Mouse (Mus musculus) cerebellum, adult 11 months (tissue): ENCODE data around the gene Kel.

Source experiments
- DNase-seq: peaks from one replicate; pipeline ENCODE4 v3.0.0; 2022

Kel gene

DNA sequence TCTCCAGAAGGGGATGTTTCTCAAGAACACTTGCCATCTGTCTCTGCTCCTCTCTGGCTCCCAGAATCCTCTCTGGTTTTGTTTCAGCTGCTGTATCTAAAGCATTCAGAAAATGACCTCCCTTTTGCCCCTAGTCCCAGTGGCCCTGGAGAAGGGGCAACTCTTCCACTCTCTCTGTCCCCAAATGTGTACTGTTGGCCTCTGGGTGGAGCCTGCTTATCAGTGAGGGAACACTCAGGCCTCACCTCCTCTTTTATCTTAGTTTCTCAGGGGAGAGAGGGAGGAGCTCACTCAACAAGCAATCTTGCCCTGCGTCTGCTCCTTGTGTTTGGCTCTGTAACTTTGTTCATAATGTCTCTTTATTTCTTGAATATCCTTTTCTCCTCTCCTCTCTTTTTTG lies at the start of gene Kel:
Gene Kel (minus strand): TSS at position 217 of the 400 bp plus-strand sequence.
- no peak for DNase-seq

DNA sequence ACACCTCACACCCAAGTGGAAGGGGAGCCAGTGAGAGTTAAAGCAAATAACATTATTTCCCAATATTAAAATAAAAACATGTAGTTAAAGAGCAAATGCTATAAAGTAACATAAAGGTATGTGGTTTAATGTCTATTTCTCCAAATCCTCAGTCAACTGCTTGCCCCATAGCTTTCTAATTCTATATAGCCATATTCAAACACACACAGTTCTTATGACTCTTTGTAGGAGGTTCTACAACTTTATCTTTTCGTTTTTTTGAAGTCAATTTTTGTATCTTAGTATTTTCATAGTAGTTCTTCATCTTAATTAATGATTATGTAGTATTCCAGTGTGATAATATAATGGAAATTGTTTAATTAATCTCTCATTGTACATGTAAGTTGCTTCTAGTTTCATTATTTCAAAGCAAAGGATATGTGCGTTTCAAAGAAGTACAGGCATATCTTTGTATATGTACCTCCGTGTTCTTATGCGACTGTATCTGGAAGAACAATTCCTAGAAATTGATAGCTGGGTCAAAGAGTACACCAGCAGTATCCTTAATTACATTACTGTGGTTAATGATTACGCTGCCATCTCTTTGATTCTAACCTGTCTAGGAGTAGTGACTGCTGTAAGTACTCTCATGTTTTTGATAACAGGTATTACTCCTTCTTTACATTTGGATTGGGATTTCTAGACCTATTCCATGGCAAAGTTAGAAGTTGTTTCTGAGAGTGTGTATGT lies 40.7 kb upstream of the Kel start:
- no peak for DNase-seq

DNA sequence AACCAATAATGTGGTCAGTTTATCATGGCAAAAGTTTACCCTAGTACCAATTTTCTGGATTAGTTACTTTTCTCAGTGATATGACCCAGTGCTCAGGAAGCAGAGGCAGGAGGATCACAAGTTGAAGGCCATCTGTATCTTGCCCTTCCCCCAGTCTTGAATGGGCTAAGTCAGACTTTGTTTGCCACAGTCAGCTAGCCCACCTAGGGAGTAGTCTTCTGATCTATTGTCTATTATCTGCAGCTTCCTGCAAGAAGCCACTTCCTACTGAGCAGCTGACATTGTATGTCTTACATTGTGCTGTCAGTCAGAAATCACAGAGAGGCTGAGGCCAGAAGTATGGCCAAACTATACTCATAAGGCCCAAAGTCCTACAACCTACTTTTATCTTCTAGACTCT lies 37.0 kb upstream of the Kel start:
- DNase-seq: no peak

DNA sequence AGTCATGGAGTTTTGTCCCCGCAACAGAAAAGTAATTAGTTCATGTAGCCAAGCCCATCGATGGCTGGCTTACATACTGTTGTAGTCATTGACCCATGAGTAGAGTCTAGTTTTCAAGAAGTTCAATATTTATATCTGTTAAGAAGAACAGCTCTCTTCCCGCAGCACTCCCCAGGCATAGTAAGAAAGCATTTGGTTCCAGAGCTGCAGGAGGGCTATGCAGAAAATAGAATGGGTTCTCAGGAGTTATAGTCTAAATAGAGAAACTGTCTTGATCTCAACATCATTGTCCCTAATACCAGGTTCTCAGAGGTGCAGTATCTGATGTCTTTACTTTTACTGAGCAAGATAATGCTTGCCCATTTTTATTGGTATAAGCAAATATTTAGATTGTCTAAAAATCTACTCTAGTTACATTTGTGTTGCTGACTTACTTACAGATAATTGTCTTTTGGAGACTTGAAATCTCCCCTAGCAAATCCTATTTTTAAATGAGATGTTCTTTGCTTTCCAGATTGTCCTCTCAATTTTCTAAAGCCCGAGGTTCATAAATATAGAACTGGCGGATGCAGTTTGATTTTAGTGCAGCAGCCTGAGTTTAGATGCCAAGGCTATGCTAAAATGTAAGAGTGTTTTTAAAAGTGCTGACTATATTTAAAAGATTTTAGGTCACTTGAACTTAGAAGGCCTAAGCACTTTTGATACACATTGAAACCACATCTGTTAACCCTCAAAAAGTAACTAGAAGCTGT lies 30.8 kb upstream of the Kel start:
- no peak for DNase-seq

DNA sequence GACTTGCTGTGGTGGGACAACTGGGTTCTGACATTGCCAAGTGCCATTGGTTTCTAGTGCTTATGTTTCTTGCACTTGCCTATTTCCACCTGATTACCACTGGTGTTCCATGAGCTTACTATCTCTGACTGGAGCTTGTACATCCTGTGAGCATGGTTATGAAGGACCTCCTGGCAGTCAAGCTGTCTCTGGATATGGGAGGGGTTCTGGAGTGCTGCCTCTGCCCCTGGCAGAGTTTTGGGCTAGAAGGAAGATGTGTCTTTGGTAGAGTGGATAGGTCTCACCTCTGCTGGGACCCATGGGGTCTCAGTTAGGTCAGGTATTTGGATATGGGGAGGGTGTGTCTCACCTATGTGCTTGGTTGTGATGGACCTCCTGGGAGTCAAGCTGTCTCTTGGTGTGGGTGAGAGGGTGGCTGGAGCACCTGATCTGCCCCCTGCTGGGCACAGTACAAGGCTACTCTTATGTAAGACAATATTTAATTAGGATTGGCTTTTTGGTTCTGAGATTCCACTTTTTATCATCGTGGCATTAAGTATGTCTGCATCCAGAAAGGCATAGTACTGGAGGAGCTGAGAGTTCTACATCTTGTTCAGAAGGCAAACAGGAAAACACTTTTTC lies 24.0 kb upstream of the Kel start:
- no peak for DNase-seq

DNA sequence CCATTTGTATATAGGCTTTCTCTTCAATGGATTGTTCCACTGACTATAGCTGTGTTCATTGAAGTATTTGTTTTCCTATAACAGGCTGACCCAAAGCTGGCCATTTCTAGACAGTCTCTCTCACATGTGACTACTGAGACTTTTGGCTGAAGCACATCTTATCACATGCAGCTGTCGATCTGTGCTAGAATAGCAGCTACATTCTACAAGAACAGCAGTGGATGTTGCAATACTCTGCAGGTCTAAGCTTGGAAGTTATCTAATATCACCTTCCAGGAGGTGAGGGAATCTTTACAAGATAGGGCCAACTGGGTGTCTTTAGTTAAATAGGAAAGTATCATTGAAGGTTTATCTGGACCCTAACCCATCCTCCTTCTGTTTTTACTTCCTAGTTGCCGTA lies 17.3 kb upstream of the Kel start:
- no peak for DNase-seq

DNA sequence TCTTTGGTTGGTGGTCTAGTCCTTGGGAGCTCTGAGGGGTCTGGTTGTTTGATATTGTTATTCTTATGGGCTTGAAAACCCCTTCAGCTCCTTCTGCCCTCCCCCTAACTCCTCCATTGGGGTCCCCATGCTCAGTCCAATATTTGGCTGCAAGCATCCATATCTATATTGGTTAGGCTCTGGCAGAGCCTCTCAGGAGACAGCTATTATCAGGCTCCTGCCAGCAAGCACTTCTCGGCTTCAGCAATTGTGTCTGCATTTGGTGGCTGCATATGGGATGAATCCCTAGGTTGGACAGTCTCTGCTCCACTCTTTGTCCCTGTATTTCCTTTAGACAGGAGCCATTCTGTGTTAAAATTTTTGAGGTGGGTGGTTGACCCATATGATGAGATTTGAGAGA lies 6.1 kb upstream of the Kel start:
- no peak for DNase-seq

DNA sequence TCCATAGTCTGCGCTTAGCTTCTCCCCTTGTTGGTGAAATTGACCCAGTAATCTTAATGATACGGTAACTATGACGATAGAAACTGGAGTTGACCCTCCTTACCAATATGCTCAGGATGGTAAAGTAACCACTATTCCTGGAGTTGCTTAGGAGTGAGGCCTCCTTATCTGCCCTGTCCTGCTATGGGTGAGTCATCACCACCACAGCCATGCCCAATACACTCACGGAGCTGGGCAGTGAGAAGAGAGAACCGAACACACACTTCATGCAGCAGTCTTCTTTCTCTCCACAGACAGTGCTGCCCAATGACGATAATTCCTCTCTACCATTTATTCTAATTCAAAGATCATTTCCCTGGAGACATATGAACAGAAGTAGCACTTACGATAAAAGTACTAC lies 2.1 kb upstream of the Kel start:
- no peak for DNase-seq

DNA sequence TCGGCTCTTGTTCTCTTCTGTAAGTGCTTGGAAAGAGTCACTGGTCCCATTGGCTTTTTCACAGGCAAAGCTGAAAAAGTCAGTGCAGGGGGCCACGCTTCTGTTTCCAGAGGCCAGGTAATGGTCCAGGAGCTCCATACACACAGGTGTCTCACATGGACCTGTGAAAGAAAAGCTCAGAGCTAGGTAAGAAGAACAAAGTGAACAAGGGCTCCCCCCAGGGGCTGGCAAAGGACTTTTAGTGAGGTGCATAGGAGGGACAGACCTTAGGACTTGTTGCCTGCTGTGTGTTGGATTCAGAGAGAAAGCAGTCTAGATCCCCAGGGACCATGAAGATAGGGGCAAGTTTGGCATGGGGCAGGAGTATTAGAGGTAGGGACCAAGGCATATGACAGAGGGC lies 1.2 kb downstream of the Kel start:
- no peak for DNase-seq

DNA sequence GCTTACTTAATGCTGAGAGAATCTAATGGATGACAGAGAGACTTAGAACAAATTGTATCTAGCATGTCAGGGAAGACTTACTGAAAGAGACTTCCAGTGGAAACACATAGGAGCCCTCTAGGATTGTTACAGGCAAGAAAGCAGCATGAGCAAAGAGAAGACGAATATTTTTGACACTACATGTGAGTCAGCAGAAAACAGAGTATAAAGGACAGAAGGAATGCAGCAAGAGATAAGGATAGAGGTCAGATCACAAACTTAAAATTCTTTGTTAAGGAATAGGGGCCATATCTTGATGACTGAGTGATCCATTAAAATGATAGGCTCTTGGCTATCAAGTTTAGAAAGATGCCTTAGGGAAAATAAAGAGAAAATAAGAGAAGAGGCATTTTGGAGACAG lies 2.9 kb downstream of the Kel start:
- no peak for DNase-seq

DNA sequence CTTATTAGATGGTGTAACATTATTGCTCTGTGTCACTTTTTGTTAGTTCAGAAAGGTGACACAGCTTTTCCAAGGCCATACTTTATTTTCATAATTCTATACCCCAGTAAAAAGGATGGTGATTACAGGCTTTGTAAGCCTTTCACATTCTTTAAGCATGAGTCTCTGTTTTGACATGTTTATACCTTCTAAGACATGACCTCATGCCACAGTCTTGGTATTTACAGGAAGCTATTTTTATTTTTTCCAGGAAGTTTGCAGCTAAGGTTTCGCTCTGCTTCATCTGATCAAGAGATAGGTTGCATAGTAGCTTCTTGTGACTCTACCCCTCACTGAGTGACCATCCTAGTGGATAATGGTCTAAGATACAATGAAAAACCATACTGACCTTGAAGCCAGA lies 9.7 kb downstream of the Kel start:
- DNase-seq: no peak

DNA sequence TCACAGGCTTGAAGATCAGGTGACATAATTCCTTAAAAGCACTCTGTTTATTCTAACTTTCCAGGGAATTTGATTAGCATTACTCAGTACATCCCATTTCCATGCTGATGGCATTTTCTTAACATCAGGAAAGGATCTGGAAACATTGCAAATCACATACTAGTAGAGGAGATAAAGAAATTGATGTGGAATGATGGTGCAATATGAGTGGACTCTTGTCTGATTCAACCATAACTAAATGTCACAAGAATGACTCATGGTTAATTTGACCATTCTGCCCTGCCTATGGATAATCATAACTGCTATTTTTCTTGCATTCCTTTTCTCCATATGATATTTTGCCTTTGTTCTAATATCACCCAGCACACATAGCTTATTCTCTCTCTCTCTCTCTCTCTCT lies 11.9 kb downstream of the Kel start:
- DNase-seq: no peak

DNA sequence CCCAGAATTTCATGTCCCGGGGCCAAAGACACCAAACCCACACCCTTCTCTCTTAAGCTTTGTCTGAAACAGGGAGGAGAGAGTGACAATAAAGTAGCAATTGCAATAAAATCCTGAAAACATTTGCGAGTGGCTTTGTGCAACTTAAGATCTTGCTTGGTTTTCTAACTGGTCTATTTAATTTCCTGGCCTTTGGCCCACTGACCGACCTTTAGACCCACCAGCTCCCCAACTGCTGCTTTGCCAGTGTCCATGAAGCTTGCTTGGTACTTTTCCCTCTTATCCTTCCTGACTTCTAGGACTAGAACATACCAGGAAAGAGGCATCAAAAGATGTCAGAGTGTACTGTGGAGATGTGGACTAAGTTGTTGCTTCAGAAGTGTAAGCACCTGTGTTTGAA lies 18.5 kb downstream of the Kel start:
- no peak for DNase-seq

DNA sequence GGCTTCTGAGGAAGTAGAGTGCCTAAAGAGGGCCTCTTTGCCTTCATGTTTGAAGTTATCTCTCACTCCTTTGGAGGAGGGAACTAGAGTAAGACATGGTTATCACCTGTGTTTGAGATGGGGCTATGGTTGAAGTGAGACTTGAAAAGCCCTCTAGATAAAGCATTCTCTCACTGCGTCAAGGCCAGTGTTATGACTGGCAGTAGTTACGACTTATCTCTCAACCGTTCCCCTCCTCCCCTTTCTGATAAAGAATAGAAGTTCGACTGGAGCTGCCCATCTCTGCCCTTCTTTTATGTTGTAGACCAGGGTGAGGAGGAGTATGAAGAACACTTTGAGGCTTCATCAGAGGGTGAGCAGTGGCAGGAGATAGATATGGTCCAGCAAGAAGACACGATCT lies 19.2 kb downstream of the Kel start:
- DNase-seq: no peak

DNA sequence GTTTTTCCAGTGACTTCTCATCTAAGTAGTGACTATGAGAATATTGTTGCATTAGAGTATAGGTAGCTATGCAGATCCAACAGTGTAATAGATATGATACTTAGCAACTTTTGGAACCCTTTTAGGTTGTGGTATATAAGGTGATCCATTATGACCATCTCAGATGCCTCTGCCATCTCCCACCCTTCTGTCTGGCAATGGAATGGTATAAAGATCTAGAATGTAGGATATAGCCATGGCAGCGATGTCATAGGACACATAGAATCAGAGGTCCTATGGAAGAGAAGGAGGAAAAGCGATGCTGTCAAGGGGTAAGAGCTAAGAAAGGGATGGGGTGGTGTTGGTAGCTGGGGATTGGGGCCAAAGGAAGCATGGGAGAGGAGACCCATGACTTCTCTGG lies 20.0 kb downstream of the Kel start, which contains the start of gene Llcfc1:
Gene Llcfc1 (plus strand): TSS at position 301 of the 400 bp plus-strand sequence.
- no peak for DNase-seq

DNA sequence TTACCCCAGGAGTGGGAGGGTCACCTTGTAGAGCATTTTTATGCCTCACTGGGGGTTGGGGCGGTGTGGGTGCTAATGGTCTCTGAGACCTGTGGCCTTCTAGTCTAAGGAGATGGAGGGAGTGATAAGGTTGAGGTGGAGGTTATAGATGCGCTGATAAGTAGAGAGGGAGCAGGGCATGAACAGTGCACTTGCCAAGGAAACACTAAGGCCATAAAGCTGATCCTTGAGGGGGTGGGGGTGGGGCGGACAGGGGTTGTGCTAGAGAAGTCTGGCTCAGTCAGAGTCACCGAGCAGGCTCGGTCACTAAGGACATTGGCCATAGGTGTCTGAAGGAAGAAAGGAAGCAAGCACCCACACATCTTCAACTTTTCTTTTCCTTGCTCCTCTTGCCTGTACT lies 22.5 kb downstream of the Kel start:
- no peak for DNase-seq

DNA sequence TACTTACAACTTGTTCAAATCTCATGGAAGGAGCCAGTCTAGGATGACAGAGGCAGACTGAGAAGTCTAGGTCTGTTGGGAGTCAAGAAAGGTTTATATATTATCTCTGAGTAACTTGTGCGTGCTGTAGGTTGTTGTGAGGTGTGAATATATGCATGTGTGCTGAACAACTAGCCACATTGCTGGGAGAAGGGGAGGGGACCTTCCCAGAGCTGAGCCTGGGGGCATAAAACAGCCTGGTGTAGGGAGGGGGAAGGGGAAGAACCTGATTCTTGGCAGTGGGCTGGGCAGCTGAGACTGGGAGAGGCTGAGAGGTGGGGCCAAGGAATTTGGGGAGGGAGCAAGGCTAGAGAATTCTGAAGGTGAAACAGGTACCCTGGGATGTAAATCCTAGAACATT lies 23.5 kb downstream of the Kel start, which contains the start of gene Trpv5:
Gene Trpv5 (minus strand): TSS at position 101 of the 400 bp plus-strand sequence.
- DNase-seq: no peak

DNA sequence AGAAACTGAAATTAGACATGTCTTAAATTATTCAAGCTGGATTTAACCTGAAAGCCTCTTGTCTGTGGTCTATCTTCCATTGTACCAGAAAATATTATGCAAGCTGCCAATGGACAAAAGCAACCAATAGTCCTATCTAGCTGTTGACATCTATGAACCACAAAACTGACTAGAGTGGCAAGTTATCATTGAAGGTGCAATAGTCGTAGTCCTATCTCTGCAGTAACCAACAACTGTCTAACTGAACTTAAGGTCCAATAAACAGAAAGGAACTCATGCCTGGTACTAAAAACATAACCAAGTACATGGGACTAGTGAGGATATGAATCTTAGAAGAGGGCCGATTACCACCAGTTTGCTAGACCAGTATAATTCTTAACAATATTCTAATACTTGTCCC lies 27.6 kb downstream of the Kel start:
- no peak for DNase-seq

DNA sequence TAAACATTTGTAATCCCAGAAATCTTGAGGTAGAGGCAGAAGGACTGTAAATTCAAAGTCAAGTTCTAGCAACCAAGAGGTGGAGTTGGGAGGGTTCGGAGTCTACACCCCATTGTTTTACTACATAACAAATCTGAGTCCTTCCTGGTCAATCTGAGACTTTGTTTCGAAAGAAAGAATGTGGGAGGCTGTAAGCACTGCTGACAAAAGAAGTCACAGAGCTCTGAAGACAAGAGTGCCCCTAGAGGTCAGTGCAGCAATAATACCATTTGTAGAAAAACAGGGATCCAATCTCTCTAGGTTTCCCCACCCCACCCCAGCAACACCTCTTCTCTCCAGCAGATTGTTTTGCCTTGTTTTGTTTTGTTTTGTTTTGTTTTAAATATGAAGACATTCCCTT lies 41.8 kb downstream of the Kel start:
- no peak for DNase-seq

DNA sequence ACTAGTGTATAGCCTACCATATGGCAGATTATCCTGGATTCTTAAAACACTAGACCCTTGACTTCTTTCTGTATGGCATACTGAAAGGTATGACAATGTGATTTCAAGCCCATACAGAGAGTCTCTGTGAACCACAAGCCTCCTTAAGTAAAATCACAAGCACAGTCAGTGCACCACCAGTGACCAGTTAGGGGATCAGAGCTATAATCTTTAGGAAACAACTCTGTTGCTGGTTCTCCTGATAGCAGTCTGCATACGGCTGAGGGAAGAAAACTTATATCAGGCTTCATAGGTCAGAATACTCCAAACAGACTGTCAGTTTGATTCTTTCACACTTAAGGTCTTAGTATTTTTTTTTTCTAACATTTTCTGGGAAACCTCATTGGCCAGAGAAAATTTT lies 45.7 kb downstream of the Kel start:
- no peak for DNase-seq

DNA sequence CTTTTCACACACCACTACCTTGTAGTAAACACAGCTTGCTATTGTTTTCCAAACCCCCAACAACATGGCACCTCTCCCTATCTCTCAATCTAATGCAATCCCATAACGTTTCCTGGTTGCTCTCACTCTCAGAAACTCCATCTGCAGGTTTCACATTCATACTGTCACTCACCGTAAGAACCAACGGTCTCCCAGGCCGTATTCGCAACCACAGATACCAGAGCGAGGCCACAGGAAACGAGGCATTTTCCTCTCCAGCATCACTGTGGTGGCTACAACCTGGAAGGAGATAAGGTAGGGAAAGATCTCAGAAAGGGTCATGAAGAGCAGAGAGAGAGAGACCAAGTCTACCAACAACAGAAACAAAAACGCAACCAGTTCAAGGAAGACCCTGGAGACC lies 49.5 kb downstream of the Kel start:
- DNase-seq: no peak

DNA sequence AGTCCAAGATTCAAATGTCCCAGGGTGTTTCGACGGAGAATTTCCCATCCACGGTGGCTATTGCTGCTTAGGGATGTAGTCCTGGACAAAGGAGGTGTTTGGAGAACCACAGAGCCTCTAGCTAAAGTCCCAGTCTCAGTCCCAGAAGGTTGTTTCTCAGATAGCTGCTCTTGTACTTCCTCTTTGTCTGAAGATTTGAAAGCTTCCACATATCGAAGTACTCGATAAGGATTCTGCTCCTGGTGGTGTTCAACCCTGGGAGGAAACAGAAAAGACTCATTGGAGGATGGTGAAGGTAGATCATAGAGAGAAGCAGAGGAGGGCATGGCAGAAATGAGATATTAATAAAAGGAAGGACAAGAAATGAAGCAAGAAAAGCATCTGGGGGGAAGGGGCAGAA lies 51.0 kb downstream of the Kel start:
- DNase-seq: no peak

DNA sequence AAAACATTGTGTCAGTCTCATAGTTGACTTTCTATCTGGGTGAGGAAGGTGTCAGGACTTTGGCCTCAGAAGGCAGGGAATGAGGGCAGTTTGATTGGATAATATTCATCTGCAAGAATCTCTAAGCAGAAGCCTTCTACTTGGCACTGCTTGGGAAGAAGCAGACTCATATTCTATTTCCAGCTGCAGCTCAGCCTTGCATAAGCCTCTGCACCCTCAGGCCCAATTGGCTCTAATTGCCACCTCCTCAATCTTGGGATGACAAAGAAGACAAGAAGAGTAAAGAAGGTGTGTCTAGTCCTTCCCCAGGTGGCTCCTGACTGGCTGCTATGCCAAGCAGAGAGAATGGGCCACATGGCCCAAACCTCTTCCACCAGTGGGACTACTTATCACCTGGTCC lies 57.5 kb downstream of the Kel start:
- DNase-seq: no peak

DNA sequence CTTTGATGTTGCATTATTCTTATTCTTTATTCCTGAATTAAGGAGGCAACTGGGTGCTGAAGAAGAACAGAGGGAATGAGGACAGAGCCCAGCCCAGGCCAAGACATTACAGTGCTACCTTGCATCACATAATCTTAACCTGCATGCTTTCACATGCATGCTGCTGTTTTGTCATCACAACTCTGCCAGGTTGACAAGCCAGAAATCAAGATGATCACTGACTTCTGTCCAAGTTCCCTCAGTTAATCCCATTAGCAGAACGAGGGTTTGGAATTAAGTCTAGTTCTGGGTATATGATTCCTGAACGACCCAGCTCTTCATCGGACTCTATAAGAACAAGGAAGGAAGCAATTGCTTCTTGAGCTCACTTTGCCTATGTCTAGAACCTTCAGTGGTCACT lies 57.9 kb downstream of the Kel start:
- DNase-seq: no peak
